Mouse (Mus musculus) heart, adult 18-20 months (tissue): ENCODE results near the gene Kcnc1. TPM values are rescaled to one million over a fixed set of nuclear protein-coding genes. Genes with fewer than 3 reads are reported as not detected.

Source experiments
- DNase-seq, 2 experiments: peaks; one replicate each; pipeline ENCODE4 v3.0.0; 2021 to 2022; ENCODE audit warnings: mixed read lengths in 1 of 2
- total RNA-seq, 2 experiments: library from RNA; stranded (reverse); gene quantifications; 2 replicates each; pipeline ENCODE4 v1.2.3; 2021

The Kcnc1 gene
- total RNA-seq, 2 experiments from 2014 or later = 0.41 to 0.45 TPM

DNA sequence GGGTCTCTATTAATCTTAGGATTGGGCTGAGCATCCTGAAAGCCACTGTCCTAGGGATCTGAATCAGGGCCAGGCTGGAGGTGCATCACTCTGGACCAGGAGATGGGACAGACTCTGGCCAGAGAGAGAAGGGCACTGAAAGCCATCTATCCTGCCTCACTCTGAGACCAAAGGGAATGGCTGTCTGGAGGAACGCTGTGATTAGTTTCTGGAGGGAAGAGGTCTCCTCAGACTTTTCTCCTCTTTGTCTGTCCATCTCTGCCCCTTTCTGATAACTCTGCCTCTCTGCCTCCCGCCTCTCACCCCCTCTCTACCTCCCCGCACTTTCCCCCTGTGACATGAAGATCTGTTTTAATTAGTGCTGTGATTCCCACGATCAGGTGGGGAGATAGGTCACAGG is 1.4 kb upstream of the Kcnc1 start:
- no peak for DNase-seq

DNA sequence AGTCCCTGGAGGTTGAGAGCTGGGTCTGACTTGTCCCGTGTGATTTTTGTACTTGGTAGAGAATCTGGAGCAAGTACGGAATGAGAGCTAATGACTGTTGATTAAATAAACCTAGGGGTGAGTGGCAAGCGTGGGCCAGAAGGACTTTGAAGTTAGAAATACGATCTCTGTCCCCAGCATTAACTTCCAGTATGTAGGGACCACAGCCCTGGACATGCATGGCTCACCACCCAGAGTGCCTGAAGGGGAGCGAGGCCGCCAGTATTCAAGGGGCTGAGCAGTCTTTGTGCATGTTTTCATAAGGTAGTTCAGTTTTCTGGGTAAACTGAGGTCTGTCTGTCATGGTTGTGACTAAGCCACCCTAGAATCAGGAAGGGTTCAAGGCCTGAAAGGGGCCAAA is 726 bp upstream of the Kcnc1 start:
- no peak for DNase-seq

DNA sequence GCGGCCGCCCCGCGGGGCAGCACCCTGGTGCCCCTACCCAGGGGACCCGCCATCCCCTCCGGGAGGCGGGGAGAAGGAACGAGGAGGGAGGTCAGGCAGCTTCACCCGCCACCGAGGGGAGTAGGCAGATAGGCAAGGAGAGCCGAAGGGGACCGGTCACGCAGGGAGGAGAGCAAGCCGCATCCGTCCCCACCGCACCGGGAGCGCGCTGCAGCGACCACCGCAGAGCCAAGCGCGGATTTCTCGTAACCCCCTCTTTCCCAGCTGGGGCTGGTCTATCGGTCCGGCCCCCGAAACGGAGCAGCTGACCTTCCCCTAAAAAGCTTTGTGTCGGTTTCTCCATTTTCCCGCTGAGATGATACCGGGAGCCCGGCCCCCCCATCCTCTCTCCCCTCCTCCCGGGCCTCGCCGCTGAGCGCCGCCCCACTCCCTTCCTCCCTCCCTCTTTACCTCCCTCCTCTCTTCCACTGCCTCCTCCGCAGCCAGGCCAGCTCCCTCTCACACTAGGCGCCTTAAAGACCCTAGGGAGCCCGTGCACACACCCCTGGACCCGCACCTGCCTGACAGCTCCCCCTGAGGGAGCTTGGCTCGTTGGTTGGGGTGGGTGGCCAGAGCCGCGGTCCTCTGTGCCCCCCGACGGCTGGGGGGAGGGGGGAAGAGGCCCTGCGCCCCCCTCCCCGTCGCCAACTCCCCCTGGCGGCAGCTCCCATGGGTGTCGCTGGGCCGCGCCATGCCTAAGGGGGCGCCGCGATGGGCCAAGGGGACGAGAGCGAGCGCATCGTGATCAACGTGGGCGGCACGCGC is 833 bp downstream of the Kcnc1 start:
- no peak for DNase-seq

GRCm38 (mm10) chr7:46397732-46398333 is 1.5 kb downstream of the Kcnc1 start:
- no peak for DNase-seq

DNA sequence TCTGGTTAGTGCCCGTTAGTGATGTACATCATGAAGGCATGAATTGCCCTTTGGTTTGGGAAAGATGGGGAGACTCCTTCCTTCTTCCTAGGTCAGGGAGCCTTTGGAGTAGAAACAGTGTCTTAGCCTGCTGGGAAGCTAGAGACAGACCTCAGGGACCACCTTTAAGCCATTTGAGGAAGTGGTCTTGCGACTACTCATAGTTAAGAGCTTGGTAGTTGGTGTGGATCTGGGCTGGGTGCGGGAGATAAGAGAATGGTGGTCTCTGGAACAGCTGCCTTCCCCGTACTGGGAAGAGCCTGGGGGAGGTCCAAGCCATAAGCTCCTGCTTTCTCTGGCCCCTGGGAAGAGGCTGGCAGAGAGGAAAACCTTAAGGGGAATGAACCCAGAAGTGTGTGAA is 2.3 kb downstream of the Kcnc1 start:
- no peak for DNase-seq

DNA sequence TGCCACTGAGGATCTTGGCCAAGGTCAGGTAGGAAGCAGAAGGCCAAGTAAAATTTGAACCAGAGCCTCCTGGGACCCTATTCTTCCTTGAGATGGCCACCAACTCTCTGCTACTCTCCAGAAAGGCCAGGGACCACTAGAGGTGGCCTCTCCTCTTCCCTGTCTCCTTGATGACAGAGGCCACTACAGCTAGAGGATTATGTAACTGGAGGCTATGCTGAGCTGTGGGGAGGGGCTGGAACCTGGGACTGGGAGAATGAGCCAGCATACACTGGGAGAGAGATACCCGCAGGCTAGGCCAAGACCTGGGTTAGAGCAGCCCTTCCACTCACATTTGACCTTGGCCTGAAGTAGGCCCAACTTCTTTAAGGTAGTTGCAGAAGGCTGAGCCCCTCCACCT is 3.4 kb downstream of the Kcnc1 start:
- no peak for DNase-seq

DNA sequence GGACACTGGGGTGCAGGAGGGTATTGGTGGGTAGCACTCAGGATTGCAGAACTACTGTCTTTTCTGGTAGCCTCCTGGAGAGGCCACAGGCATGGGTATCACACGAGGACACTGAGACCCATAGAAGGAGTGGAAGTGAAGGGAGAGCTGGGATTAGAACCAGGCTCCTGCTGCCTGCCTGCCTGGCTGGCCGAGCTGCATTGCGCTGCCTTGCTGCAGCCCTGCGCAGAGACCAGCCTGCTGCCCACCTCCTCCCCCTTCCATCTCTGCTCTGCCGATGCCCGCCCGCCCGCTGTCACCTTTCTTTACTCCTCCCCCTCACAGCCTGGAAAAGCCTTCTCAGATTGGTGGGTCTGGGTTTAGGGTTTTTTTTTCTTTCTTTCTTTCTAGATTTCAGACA is 4.0 kb downstream of the Kcnc1 start:
- no peak for DNase-seq

GRCm38 (mm10) chr7:46401371-46402180 is 5.3 kb downstream of the Kcnc1 start:
- no peak for DNase-seq

- peak; percentile 11 to 16 for DNase-seq
Measured at GRCm38 (mm10) chr7:46403616-46404485, 7.6 kb downstream of the Kcnc1 start.

- no peak for DNase-seq
Measured at GRCm38 (mm10) chr7:46404756-46405155, 8.5 kb downstream of the Kcnc1 start.

DNA sequence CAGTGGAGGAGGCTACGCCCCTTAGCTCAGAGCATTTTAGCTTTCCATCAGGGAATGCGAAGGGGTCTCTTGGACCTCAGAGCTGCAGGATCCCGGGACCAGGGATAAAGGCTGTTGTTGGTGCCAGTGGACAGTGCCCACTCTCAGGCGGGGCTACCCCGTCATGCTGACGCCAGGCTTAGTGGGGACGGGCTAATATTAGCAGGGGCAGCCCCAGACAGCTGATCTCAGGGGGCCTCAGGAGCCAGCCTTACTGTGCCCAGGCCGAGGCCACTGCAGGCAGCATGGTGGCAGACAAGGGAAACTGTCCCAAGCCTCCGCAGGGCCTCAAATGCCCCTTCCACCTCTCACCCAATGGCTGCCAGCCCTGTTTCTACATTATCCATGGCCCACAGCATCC is 12.3 kb downstream of the Kcnc1 start:
- no peak for DNase-seq

DNA sequence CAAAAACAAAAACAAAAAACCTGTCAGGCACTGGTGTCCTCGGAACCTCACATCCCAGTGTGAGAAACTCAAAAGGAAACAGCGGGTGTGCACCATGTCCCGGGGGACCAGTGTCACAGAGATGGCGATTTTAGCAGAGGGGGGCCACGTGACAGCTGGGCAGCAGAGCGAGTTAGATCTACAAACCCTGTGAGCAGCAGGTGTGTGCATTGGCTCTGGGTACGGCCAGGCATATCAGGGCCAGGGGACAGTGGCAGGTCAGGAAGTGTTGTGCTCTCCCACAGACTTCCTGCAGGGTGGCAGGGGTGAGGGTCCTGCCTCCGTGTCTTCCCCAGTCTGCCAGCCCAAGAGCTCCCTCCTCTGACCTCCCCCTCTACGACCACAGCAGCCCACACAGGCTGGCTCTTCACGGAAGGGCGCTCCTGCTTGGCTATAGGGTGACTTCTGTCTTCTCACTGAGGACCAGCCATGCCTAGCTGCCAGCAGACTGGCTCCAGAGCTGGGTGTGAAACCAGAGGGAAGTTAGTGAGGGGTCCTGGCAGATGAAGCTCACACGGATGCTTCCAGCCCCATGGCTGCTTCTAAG is 13.0 kb downstream of the Kcnc1 start:
- DNase-seq = no peak

- DNase-seq = no peak
Measured at GRCm38 (mm10) chr7:46410727-46411126, 14.4 kb downstream of the Kcnc1 start.

DNA sequence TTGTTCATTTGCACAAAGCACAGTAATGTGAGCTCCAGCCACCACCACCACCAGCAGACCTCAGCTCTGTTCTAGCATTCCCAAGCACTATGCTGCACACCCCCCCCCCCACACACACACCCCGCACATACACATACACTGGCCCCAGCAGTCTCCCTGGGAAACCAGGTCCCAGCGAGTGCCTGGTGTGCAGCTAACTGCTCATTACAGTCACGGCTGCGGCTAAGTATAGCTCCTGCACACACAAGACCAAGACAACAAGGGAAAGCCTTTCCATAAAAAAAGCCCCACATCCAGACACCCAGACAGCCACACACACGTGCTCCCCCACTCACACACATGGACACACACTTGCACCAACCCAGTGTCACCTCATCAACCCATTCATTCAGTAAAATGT is 16.5 kb downstream of the Kcnc1 start:
- no peak for DNase-seq

- no peak for DNase-seq
Measured at GRCm38 (mm10) chr7:46413959-46414725, 17.8 kb downstream of the Kcnc1 start.

- no peak for DNase-seq
Measured at GRCm38 (mm10) chr7:46415818-46416425, 19.6 kb downstream of the Kcnc1 start.

DNA sequence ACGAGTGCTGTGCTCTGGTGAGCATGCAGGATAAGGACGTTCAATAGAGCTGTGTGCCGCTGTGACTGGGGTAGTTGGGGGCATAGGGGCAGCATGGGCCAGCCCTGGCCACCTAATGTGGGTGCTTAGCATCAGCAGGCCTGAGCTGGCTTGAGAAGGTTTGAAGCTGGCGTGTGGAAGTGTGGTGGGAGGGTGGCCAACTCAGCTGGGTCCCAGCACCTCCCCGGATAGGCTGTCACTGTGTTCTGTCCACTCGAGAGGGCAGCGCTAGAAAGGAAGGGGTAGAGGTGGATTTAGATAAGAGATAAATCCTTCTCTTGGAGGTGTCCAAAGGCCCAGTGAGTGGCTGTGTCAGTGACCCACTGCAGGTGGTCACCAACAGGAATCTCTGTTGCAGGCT is 21.2 kb downstream of the Kcnc1 start:
- no peak for DNase-seq

- DNase-seq = no peak
Measured at GRCm38 (mm10) chr7:46418102-46418622, 21.9 kb downstream of the Kcnc1 start.

GRCm38 (mm10) chr7:46421535-46421934 is 25.2 kb downstream of the Kcnc1 start:
- DNase-seq = no peak

GRCm38 (mm10) chr7:46422052-46422763 is 25.9 kb downstream of the Kcnc1 start:
- DNase-seq = no peak
